Mouse (Mus musculus): ENCODE measurements at regions not wholly inside any gene's neighbourhood (a gene's known extent, or its start where the extent isn't known, plus 50 kb on each side); places are given as distances from the start of the nearest gene placed in this dataset.

GRCm38 (mm10) chrX:10892815-10893214 lies 178.0 kb downstream of the Mid1ip1 start:
- H3K27me3 ChIP-seq (ENCODE audit: control insufficient read depth, insufficient read depth, insufficient read length): no peaks in the 10 kb centered on the region
- no peaks in the 10 kb centered on the region for H3K36me3 ChIP-seq (ENCODE audit: control insufficient read depth, insufficient read depth)
- no peak overlapping the region for H3ac ChIP-seq (ENCODE audit: control insufficient read depth, insufficient read length)
- no peak overlapping the region for H3K4me2 ChIP-seq (ENCODE audit: low read depth)
- H3K79me2 ChIP-seq (ENCODE audit: control insufficient read depth, insufficient read depth): no peaks in the 10 kb centered on the region
- TF ChIP-seq USF1 (IDR thresholded peaks at IDR 0.05; ENCODE audit: low read depth) (no peak), MYOD1 (IDR thresholded peaks at IDR 0.05; ENCODE audit: control insufficient read depth in 1 of 3, insufficient read length in 2 of 3, low read depth in 2 of 3) (no peak)
- no peak overlapping the region for H3K4me3 ChIP-seq

- no peak overlapping the region for H3K4me3 ChIP-seq
- no peaks in the 10 kb centered on the region for H3K79me2 ChIP-seq (ENCODE audit: control insufficient read depth, insufficient read depth)
- no peak overlapping the region for H3ac ChIP-seq (ENCODE audit: control insufficient read depth, insufficient read length)
- TF ChIP-seq REST (IDR thresholded peaks at IDR 0.05; ENCODE audit: insufficient read depth, insufficient read length): no peak
- TF ChIP-seq CEBPB (IDR thresholded peaks at IDR 0.05; ENCODE audit: insufficient read depth, poor library complexity, severe bottlenecking): no peak
- no peak for TF ChIP-seq TCF12 (IDR thresholded peaks at IDR 0.05; ENCODE audit: insufficient read depth, poor library complexity, severe bottlenecking)
- no peak for TF ChIP-seq MYOG (IDR thresholded peaks at IDR 0.05; ENCODE audit: control insufficient read depth in 1 of 3, insufficient read depth in 1 of 3, insufficient read length in 2 of 3, low read depth in 2 of 3)
- TF ChIP-seq SRF (IDR thresholded peaks at IDR 0.05; ENCODE audit: control insufficient read depth, insufficient read length, low read depth): no peak
- no peak for TF ChIP-seq TCF3 (IDR thresholded peaks at IDR 0.05; ENCODE audit: insufficient read length, low read depth)
- TF ChIP-seq MAX (IDR thresholded peaks at IDR 0.05; ENCODE audit: low read depth): no peak
- no peak for TF ChIP-seq MYOD1 (IDR thresholded peaks at IDR 0.05; ENCODE audit: control insufficient read depth in 1 of 3, insufficient read length in 2 of 3, low read depth in 2 of 3)
- TF ChIP-seq E2F4 (IDR thresholded peaks at IDR 0.05; ENCODE audit: insufficient read depth): no peak
- no peak for TF ChIP-seq POLR2AphosphoS2 (IDR thresholded peaks at IDR 0.05; ENCODE audit: insufficient read length, low read depth)
- no peak for TF ChIP-seq USF1 (IDR thresholded peaks at IDR 0.05; ENCODE audit: low read depth)
- no peak for TF ChIP-seq POLR2A (IDR thresholded peaks at IDR 0.05; ENCODE audit: insufficient read length, low read depth)
- no peaks in the 10 kb centered on the region for H3K36me3 ChIP-seq (ENCODE audit: control insufficient read depth, insufficient read depth)
- H3K27me3 ChIP-seq (ENCODE audit: control insufficient read depth, insufficient read depth, insufficient read length): no peaks in the 10 kb centered on the region
- H3K4me2 ChIP-seq (ENCODE audit: low read depth): no peak overlapping the region
These were observed 181.6 kb downstream of the Mid1ip1 start for GRCm38 (mm10) chrX:10896193-10896955.

- H3K27me3 ChIP-seq (ENCODE audit: control insufficient read depth, insufficient read depth, insufficient read length): no peaks in the 10 kb centered on the region
- H3ac ChIP-seq (ENCODE audit: control insufficient read depth, insufficient read length): no peak overlapping the region
- no peak overlapping the region for H3K4me3 ChIP-seq
- H3K36me3 ChIP-seq (ENCODE audit: control insufficient read depth, insufficient read depth): no peaks in the 10 kb centered on the region
- H3K4me2 ChIP-seq (ENCODE audit: low read depth): no peak overlapping the region
- TF ChIP-seq POLR2AphosphoS2 (IDR thresholded peaks at IDR 0.05; ENCODE audit: insufficient read length, low read depth) (no peak), SRF (IDR thresholded peaks at IDR 0.05; ENCODE audit: control insufficient read depth, insufficient read length, low read depth) (no peak), USF1 (IDR thresholded peaks at IDR 0.05; ENCODE audit: low read depth) (no peak), TCF12 (IDR thresholded peaks at IDR 0.05; ENCODE audit: insufficient read depth, poor library complexity, severe bottlenecking) (no peak), E2F4 (IDR thresholded peaks at IDR 0.05; ENCODE audit: insufficient read depth) (no peak), MYOG (IDR thresholded peaks at IDR 0.05; ENCODE audit: control insufficient read depth in 1 of 3, insufficient read depth in 1 of 3, insufficient read length in 2 of 3, low read depth in 2 of 3) (no peak), TCF3 (IDR thresholded peaks at IDR 0.05; ENCODE audit: insufficient read length, low read depth) (no peak), POLR2A (IDR thresholded peaks at IDR 0.05; ENCODE audit: insufficient read length, low read depth) (no peak), REST (IDR thresholded peaks at IDR 0.05; ENCODE audit: insufficient read depth, insufficient read length) (no peak), CEBPB (IDR thresholded peaks at IDR 0.05; ENCODE audit: insufficient read depth, poor library complexity, severe bottlenecking) (no peak)
- H3K79me2 ChIP-seq (ENCODE audit: control insufficient read depth, insufficient read depth): no peaks in the 10 kb centered on the region
These were observed 187.9 kb downstream of the Mid1ip1 start for GRCm38 (mm10) chrX:10902686-10903085.

- H3ac ChIP-seq (ENCODE audit: control insufficient read depth, insufficient read length): no peak overlapping the region
- H3K79me2 ChIP-seq (ENCODE audit: control insufficient read depth, insufficient read depth): no peaks in the 10 kb centered on the region
- no peak overlapping the region for H3K4me3 ChIP-seq
- no peaks in the 10 kb centered on the region for H3K27me3 ChIP-seq (ENCODE audit: control insufficient read depth, insufficient read depth, insufficient read length)
- no peak for TF ChIP-seq MAX (IDR thresholded peaks at IDR 0.05; ENCODE audit: low read depth)
- TF ChIP-seq REST (IDR thresholded peaks at IDR 0.05; ENCODE audit: insufficient read depth, insufficient read length): no peak
- no peak for TF ChIP-seq TCF3 (IDR thresholded peaks at IDR 0.05; ENCODE audit: insufficient read length, low read depth)
- no peaks in the 10 kb centered on the region for H3K36me3 ChIP-seq (ENCODE audit: control insufficient read depth, insufficient read depth)
- no peak overlapping the region for H3K4me2 ChIP-seq (ENCODE audit: low read depth)
These were observed 189.3 kb downstream of the Mid1ip1 start for GRCm38 (mm10) chrX:10904072-10904471.

GRCm38 (mm10) chrX:10904889-10905288 lies 190.1 kb downstream of the Mid1ip1 start:
- no peak overlapping the region for H3K4me3 ChIP-seq
- no peaks in the 10 kb centered on the region for H3K36me3 ChIP-seq (ENCODE audit: control insufficient read depth, insufficient read depth)
- H3K79me2 ChIP-seq (ENCODE audit: control insufficient read depth, insufficient read depth): no peaks in the 10 kb centered on the region
- no peak overlapping the region for H3K4me2 ChIP-seq (ENCODE audit: low read depth)
- TF ChIP-seq TCF12 (IDR thresholded peaks at IDR 0.05; ENCODE audit: insufficient read depth, poor library complexity, severe bottlenecking) (no peak), MAX (IDR thresholded peaks at IDR 0.05; ENCODE audit: low read depth) (no peak), REST (IDR thresholded peaks at IDR 0.05; ENCODE audit: insufficient read depth, insufficient read length) (no peak), POLR2A (IDR thresholded peaks at IDR 0.05; ENCODE audit: insufficient read length, low read depth) (no peak), POLR2AphosphoS2 (IDR thresholded peaks at IDR 0.05; ENCODE audit: insufficient read length, low read depth) (no peak), MYOG (IDR thresholded peaks at IDR 0.05; ENCODE audit: control insufficient read depth in 1 of 3, insufficient read depth in 1 of 3, insufficient read length in 2 of 3, low read depth in 2 of 3) (no peak), TCF3 (IDR thresholded peaks at IDR 0.05; ENCODE audit: insufficient read length, low read depth) (no peak), CEBPB (IDR thresholded peaks at IDR 0.05; ENCODE audit: insufficient read depth, poor library complexity, severe bottlenecking) (no peak), SRF (IDR thresholded peaks at IDR 0.05; ENCODE audit: control insufficient read depth, insufficient read length, low read depth) (no peak), USF1 (IDR thresholded peaks at IDR 0.05; ENCODE audit: low read depth) (no peak), MYOD1 (IDR thresholded peaks at IDR 0.05; ENCODE audit: control insufficient read depth in 1 of 3, insufficient read length in 2 of 3, low read depth in 2 of 3) (no peak), E2F4 (IDR thresholded peaks at IDR 0.05; ENCODE audit: insufficient read depth) (no peak)
- H3ac ChIP-seq (ENCODE audit: control insufficient read depth, insufficient read length): no peak overlapping the region
- H3K27me3 ChIP-seq (ENCODE audit: control insufficient read depth, insufficient read depth, insufficient read length): no peaks in the 10 kb centered on the region

Measured in myocyte (in vitro differentiated cells).